Mouse (Mus musculus) liver, adult (tissue): ENCODE measurements around the gene Trim2.

ENCODE experiments used
- GATA4 ChIP-seq: IDR thresholded peaks from 2 replicates; pipeline ENCODE4 v1.6.1; 2014; ENCODE audit warnings: mild to moderate bottlenecking, low read length; ENCODE audit not compliant: insufficient replicate concordance

The Trim2 gene

GRCm38 (mm10) chr3:84260837-84261236 lies 45.8 kb downstream of the Trim2 start:
- no peak for TF ChIP-seq GATA4

GRCm38 (mm10) chr3:84260024-84260535 lies 46.6 kb downstream of the Trim2 start:
- TF ChIP-seq GATA4: no peak

GRCm38 (mm10) chr3:84259281-84260023 lies 47.2 kb downstream of the Trim2 start:
- no peak for TF ChIP-seq GATA4

GRCm38 (mm10) chr3:84258518-84259031 lies 48.1 kb downstream of the Trim2 start:
- TF ChIP-seq GATA4: no peak

GRCm38 (mm10) chr3:84257989-84258517 lies 48.6 kb downstream of the Trim2 start:
- TF ChIP-seq GATA4: no peak

GRCm38 (mm10) chr3:84254520-84254878 lies 52.2 kb downstream of the Trim2 start:
- TF ChIP-seq GATA4: no peak

- TF ChIP-seq GATA4: no peak
Measured at GRCm38 (mm10) chr3:84253655-84254519, 52.8 kb downstream of the Trim2 start.

- TF ChIP-seq GATA4: no peak
Measured at GRCm38 (mm10) chr3:84252776-84253654, 53.7 kb downstream of the Trim2 start.

- no peak for TF ChIP-seq GATA4
Measured at GRCm38 (mm10) chr3:84251721-84252120, 55.0 kb downstream of the Trim2 start.

- no peak for TF ChIP-seq GATA4
Measured at GRCm38 (mm10) chr3:84250275-84250674, 56.4 kb downstream of the Trim2 start.

GRCm38 (mm10) chr3:84247789-84248188 lies 58.9 kb downstream of the Trim2 start:
- no peak for TF ChIP-seq GATA4

- TF ChIP-seq GATA4: no peak
Measured at GRCm38 (mm10) chr3:84246421-84246861, 60.2 kb downstream of the Trim2 start.

- TF ChIP-seq GATA4: no peak
Measured at GRCm38 (mm10) chr3:84243116-84243515, 63.6 kb downstream of the Trim2 start.

GRCm38 (mm10) chr3:84242497-84242896 lies 64.2 kb downstream of the Trim2 start:
- no peak for TF ChIP-seq GATA4
